Mouse (Mus musculus) E14TG2a.4 (cell line): Measurements from ENCODE around the gene Vmac.

ENCODE experiments used
- CTCF ChIP-seq: conservative IDR thresholded peaks from 2 replicates; pipeline ENCODE4 v1.5.1; 2014; ENCODE audit warnings: low read length
- NANOG ChIP-seq: IDR thresholded peaks from 2 replicates; pipeline ENCODE4 v1.6.1; 2014; ENCODE audit warnings: borderline replicate concordance, low read length, mixed read lengths
- POU5F1 ChIP-seq: IDR thresholded peaks from 2 replicates; pipeline ENCODE4 v1.6.1; 2014; ENCODE audit warnings: low read length, borderline replicate concordance

GRCm38 (mm10) chr17:56736534-56736933, 18.7 kb upstream of the Vmac start:
- TF ChIP-seq CTCF (peak; percentile 77), NANOG (no peak), POU5F1 (no peak)
